Mouse (Mus musculus): Measurements from ENCODE around the gene Calhm1.

DNA sequence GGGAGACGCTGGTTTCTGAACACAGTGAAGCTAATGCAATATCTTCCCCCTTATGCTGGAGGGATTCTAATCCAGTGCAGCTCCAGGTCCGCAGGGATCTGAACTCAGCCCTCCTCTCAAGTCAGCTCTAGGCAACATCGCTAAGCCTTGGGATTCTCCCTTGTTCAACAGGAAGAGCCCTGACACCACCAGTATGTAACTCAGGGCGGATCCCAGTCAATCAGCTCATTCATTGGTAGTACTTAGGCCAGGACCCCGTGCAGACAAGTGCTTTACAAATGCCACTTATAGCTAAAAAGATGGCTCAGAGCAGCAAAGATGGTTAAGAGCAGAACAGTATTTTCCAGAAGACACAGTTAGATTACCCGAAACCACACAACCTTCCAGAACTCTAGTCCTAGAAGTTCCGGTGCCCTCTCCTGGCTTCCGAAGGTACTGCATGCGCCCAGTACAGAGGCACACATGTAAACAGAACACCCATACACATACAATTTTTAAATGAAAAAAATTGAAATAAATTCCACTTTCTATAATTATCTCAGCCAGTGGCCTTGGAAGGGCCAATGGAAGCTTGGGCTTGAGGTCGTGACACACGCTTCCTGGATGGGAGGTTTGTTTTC lies 24.8 kb upstream of the Calhm1 start:
- TF ChIP-seq CTCF (IDR thresholded peaks at IDR 0.05; ENCODE audit: insufficient read depth, low read depth, low read length) (no peak; the same call in 1 of the 2 replicates), POLR2A (IDR thresholded peaks at IDR 0.05; ENCODE audit: insufficient read depth, low read depth, low read length) (no peak)
